Mouse (Mus musculus) cerebellum, postnatal 36 days (tissue): ENCODE measurements around the gene Isl2.
A peak's percentile ranks its signal among the peaks of the same experiment; 100 is the strongest.

Source experiments
- DNase-seq, 2 experiments: peaks; one replicate each; pipeline ENCODE4 v3.0.0; 2021 to 2022; ENCODE audit warnings: mixed read lengths in 2 of 2

Isl2 gene

DNA sequence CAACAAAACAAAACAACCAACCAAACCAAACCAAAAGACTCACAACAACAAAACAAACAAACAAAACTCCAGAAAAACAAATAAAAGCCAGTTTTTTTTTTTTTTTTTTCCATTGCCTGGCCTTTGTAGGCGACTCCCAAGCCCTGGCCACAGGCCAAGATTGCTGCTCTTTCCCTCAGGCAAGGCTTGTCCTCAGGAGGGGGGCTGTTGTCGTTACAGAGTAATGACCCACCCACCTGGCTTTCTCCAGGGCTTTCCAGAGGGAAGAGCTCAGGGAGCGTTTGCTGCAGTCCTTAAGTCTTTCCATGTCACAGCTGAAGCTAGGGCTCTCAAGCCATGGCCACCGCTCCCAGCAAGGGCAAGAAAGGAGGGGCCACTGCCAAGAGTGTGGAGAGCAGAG is at the start of gene Isl2:
Gene Isl2, plus strand, starts transcription at position 296 of the 400 bp plus-strand sequence.
- DNase-seq = no peak

DNA sequence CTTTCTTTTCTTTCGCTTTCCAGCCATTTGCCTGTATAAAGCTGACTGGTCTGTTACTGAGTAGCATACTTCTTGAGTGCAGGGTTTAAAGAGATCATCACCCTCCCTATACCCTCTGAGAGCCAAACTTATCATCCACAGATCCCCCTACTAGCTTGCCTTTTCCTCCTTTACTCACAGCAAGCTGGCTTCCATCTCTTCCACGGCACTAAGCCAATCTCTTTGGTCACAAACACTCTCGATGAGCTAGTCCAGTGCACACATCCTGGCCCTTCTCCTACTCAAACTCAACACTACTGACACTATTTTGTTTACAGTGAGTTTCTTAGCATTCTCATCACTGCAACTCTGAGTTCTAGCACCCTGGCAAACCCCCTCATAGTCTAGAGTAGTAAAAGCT is 30.6 kb upstream of the Isl2 start:
- DNase-seq = no peak

DNA sequence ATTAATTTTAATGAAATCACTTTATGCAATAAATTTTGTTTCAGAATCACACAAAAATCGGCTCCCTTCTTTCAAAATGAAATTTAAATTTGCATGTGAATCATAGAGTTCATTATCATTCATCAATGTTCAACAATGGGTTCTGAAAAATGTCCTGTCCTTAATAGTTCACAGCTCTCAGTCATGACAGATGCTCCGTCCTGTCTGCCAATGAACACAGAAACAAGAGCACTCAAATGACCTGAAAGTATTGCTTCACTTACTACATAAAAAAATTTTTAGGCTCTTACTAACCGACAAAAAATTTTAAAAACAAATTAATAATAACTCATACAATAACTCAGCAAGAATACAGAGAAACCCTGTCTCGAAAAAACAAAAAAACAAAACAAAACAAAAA is 29.8 kb upstream of the Isl2 start:
- DNase-seq = no peak

DNA sequence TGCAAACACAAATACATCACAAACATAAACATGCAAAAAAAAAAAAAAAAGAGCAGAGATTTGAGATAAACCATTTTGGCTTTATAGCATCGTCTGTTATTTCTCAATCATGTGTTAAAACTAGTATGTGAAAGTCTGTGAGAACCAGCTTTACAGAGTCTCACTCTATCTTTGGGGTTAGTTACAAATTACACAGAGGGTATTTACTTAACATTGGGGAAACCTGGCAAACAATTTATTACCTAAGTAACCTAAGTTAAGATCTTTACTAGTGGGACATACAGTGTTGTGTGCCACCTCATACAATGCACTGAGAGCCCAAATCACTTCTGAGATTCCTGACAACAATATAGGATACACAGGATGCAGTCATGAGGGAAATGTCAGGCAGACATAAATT is 28.7 kb upstream of the Isl2 start:
- no peak for DNase-seq

DNA sequence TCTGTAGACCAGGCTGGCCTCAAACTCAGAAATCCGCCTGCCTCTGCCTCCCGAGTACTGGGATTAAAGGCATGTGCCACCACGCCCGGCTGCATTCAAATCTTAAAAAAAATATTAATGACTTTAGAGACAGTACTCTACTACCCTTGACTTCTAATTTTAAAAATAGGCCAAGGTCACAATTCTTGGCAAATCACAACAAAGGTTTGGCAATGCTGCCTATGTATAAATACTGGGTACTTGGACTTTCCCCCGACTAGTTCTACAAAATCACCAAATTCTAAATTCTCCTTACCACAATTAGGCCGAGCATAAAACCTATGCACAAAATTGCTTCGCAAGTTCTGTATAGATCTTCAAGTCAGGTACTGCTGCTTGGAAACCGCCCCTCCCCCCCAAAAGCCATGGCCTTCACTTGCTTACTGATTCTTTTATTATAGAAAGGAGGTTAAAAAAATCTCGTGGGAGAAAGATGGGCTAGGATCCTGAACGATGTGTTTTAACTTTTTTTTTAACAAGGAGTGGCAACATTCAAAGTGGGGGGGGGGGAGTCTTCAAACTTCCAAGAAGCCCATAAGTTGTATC is 27.7 kb upstream of the Isl2 start:
- DNase-seq = no peak

DNA sequence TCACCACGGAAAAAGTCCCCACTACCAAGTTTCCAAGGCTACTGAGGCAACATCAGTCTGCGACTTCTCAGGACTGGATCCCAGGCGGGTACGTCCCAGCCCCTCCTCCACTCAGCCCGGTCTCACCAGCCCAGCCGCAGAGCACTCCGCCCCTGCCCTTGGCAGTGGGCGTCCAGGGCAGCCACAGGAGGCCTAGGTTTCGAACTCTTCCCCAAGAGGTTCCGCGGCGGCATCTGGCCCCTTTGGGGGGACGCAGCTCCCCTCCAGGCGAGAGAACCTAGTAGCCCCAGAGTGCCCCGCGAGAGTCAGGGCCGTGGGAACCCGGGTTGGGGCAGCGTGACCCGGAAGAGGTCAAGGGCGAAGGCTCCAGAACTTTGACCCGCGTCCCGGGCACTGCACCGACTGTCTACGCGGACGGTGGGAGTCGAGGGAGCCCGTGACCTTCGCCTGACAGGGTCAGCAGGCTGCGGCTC is 26.9 kb upstream of the Isl2 start:
- DNase-seq = peak in 1 of 2 experiments; percentile 36

DNA sequence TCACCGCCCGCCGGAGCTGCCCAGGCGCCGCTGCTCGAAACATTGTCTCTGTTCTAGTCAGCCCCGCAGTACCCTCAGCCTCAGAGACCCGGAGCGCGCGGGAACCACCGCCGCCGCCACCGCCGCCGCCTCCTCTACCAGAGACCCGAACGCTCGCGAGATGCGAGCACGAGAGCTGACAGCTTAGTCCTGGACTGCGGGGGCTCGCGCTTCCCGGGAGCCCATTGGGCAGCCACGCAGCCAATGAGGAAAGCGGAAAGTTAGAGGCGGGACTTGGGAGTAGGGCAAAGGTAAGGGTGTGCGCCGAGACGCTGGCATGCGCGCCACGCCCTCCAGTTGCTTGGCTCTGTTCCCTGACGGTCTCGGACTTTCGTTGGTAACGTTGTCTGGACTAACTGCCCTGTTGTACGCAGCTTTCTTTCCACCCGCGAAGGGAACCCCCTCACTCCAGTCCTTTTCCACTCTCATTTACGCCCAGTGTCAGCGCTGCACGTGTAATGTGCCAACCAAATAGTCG is 26.4 kb upstream of the Isl2 start, which contains the start of gene Etfa:
Gene Etfa, minus strand, starts transcription at position 217 of the 517 bp plus-strand sequence.
- DNase-seq = peak; percentile 90 to 92

DNA sequence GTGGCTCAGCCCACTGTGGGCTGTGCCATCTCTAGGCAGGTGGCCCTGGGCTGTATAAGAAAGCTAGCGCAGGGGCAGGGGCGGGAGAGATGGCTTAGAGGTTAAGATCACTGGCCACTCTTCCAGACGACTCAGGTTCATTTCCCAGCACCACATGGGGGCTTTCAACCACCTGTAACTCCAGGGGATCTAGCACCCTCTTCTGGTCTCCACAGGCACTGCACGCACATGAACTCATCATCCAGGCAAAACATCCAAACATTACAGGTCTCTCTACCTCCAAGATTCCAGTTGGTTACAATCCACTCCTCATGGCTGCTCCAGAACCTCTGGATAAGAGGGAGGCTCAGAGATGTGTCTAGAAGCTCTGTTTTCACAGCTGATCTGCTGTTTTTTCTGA is 12.8 kb upstream of the Isl2 start:
- no peak for DNase-seq

DNA sequence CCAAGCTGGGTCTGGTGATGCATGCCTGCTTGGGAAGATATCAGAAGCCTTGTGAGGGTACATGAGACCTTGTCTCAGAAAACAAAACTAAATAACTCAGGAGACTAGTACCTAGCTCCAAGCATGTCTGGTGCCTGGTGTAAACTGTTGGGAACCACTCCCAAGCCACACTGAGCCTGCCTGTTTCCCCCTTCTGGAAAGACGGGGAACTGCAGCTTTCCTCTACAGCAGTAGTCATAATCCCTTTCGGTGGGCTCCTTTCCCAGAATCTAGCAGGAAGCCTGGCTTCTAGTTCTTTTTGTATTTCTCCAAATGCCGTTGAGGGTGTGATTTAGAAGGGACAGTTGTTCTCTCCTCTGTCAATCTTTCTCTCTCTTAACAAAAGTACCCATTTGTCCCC is 2.6 kb upstream of the Isl2 start:
- DNase-seq = peak; percentile 41 to 50

DNA sequence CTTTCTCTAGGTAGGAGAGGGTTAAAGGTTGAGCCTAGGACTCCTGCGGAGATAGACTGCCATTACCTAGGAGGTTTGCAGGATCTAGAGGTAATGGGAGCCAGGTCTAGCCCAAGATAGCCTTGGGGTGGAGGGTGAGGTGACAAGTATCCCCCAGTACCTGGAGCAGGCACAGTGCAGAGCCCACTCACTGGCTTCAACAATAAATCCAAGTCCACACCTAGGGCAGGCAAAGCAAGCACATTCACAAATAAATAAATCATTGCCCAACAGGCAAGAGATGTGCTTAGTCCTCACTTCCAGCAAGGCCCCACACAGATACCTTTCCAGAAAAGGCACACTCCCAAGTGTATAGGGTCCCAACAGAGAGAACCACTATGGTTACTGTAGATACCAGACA is 534 bp downstream of the Isl2 start:
- DNase-seq = no peak

DNA sequence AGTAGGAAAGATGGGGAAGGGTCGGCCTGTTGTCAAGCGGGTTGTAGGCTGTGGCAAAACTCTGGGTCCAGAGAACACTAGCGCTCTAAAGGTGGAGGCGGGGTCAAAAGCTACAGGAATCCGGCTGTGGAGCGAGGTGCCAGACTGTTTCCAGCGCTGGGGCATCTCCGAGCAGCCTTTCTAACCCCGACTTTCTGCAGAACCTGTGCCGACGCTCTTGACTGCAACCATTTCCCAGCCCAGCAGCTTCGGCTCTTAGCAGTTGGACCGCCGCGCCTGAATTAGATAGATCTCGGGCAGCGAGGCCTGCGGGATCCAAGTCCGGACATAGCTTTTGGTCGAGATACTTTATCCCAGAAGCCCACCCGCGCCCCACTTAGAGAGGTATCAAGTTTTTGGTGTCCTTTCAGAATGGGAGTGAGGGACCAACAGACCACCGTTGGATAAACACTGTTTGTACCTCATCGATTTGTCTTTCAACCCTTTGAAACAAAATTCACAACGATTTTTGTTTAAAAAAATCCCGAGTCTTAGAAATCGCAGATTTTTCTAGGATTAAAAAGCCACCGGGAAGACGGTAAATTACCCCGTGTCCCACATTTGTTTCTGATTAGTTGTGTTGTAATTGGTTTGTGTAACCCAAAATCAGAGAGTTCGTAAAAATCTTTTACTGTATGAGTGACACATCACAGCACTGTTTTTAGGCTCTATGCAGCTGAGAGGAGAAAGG is 1.4 kb downstream of the Isl2 start:
- DNase-seq = peak in 1 of 2 experiments; percentile 36

DNA sequence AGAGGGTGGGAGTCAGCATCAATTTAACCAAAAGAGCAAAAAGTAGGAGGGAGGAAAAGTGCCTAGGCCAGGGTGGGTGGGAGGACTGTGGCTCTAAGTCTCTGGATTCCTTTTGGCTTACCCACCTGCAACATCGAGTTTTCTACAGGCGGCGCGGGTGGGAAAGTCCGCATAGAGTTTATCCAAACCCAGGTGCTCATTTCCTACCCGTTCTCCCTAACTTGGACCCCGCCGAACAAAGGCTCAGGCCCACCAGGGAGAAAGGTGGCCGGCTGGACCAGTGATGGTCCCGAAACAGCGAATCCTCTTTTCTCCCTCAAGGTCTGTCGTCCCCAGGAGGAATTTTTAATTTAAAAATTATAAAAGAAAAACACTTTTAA is 1.9 kb downstream of the Isl2 start:
- DNase-seq = peak in 1 of 2 experiments; percentile 30

DNA sequence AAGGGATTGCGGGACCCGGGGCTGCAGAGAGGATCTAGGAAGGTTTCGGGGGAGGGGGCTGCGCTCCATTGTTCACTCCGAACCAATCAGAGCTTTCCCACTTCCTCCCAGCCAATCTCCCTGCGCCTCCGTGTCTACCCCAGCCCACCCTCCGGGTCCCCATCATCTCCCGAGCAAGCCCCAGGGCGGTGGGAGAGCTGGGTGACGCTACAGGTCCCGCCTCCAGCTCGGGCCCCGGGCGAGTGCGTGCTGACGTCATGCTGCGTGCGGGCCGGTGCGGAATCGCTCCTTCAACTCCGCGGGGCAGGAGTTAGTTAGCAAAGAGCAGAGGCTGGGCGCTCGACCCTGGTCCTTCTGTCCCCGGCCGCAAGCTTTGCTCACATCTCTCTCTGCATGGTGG is 2.4 kb downstream of the Isl2 start:
- peak in 1 of 2 experiments; percentile 25 for DNase-seq

DNA sequence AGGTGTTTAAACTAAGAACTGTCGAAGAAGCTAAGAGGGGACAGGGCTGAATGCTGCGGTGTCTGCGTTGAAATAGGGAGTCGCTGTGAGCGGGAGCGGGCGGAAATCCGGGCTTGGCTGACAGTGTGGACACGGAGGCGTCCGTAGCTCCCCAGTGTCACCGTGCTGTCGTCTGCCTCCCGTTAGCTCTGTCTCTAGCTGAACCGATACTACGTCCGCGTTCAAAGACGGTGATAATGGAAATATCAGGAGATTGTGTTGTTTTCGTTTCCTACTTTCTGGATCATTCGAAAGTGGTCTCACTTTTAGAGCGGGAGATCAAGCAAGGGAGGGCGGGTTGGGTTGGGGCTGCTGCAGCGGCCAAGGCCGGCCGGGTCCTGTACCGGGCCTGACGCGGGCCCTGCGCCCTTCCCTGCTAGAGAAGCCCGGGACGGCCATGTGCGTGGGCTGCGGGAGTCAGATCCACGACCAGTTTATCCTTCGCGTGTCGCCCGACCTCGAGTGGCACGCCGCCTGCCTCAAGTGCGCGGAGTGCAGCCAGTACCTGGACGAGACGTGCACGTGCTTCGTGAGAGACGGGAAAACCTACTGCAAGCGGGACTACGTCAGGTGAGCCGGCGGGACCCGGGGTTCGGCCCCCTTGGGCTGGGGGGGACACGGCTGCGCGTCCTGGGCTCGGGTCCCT is 3.4 kb downstream of the Isl2 start:
- peak; percentile 21 to 39 for DNase-seq

DNA sequence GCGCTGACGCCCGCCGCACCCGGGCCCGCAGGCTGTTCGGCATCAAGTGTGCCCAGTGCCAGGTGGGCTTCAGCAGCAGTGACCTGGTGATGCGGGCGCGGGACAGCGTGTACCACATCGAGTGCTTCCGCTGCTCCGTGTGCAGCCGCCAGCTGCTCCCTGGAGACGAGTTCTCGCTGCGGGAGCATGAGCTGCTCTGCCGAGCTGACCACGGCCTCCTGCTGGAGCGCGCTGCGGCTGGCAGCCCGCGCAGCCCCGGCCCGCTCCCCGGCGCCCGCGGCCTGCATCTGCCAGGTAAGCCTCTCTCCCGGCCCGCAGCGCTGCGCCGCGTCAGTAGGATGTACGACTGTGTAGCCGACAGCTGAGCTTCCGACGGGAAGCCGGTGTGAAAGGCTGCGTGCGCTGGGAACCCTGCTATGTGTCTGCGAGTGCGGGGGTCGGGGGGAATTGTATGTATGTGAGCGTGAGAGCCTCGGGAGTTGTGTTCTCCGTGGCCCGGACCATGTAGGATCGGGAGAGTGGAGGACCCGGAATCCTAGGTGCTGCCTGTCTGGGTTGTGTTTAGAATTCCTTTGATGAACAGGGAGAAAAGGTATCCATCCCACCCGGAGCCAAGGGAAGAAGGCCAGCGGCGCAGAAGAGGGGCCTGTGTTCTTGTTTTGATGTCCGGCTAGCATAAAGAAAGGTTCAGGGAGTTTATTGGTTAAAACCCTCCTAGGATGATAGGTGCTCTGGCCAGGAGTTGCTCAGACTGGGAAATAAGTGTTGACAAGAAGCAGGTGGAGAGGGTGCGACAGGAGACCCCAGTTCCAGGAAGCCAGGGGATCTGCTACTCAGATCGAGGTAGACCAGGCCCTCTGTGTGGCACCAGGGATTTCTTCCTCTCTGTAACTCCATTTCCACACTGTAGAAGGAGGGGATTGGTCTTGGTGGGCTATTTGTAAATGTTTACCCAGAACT is 4.2 kb downstream of the Isl2 start:
- DNase-seq = peak in 1 of 2 experiments; percentile 11

DNA sequence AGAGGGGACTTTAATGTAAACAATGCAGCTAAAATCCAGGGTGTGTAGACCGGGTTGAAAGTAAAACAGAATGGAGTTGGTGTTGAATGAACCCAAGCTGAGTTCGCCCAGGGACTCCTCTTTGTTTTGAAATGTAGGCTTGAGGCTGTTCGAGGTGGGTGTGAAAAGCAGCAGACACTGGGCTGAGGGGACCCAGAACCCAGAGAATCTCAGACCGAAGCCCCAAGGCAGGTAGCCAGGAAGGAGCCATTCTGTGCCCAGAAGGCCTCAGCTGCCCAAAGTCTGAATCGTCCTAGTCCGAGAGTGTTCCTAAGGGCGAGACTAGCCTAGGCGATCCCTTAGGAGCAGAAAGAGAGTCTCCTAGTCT is 4.8 kb downstream of the Isl2 start:
- no peak for DNase-seq

DNA sequence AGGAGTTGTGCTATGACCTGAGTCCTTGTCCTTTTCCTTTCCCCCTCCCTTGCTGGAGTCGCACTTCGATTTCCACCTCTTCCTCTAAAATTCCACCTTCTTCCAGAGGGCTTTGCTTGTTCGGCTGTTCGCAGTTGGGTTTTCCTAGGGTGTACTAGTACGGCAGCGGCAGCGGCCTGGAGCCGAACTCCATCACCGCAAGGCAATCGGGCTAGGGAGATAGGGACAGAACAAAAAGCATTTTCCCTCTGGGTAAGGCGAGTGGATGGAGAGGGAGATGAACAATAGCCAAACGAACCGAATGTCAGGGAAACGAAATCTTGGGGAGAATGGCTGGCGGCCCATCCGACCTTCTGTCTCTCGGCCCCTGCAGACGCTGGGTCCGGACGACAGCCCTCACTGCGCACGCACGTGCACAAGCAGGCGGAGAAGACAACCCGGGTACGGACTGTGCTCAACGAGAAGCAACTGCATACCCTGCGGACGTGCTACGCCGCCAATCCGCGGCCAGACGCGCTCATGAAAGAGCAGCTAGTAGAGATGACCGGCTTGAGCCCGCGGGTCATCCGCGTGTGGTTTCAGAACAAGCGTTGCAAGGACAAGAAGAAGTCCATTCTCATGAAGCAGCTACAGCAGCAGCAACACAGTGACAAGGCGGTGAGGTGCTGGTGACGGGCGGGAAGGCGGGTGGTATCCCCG is 5.4 kb downstream of the Isl2 start:
- peak; percentile 27 to 66 for DNase-seq

DNA sequence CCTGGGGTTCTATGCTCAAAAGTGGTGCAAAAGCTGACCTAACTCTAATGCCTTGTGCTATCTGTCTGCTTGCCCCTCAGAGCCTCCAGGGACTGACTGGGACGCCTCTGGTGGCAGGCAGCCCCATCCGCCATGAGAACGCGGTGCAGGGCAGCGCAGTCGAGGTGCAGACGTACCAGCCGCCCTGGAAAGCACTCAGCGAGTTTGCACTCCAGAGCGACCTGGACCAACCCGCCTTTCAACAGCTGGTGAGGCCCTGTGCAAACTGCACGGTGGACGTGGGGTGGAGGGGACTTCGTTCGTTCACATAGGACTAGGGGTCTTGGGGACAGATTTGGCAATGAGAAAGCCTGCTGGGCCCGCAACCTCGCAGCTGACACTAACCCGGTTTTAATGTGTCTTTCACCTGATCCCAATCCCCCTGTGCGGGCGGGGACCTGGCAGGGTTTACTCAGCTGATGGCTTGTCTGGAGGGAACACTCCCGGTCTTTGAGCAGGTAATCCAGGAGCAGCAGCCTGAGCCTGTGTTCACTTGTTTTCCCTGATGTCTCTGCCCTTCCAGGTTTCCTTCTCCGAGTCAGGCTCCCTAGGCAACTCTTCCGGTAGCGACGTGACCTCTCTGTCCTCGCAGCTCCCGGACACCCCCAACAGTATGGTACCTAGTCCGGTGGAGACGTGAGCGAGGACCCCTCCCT is 6.5 kb downstream of the Isl2 start:
- peak; percentile 19 to 52 for DNase-seq

DNA sequence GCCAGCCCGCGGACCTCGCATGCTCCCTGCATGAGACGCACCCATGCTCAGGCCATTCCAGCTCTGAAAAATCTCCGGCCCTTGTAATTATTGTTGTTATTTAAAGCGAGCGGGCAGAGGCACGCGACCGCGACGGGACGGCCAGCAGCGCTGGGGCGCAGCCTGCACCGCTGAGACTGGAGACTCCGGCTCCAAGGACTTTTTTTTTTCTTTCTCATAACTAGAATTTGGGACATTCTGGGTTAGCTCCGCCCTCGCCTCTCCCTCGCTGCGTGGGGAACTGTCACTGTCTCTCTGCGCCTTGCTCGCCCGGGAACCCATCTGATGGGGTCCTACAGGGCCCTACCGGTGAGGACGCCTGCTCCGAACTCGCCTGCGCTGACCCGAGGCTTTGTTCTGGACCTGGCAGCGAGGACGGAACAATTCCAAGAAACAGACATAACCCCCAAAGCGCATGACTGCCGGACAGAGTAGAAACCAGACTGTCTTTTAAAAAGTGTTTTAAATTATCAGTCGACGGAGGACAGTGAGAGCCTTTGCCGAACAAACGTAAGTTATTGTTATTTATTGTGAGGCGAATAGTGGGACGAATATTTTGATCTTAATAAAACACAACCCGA is 7.2 kb downstream of the Isl2 start:
- DNase-seq = peak in 1 of 2 experiments; percentile 14

DNA sequence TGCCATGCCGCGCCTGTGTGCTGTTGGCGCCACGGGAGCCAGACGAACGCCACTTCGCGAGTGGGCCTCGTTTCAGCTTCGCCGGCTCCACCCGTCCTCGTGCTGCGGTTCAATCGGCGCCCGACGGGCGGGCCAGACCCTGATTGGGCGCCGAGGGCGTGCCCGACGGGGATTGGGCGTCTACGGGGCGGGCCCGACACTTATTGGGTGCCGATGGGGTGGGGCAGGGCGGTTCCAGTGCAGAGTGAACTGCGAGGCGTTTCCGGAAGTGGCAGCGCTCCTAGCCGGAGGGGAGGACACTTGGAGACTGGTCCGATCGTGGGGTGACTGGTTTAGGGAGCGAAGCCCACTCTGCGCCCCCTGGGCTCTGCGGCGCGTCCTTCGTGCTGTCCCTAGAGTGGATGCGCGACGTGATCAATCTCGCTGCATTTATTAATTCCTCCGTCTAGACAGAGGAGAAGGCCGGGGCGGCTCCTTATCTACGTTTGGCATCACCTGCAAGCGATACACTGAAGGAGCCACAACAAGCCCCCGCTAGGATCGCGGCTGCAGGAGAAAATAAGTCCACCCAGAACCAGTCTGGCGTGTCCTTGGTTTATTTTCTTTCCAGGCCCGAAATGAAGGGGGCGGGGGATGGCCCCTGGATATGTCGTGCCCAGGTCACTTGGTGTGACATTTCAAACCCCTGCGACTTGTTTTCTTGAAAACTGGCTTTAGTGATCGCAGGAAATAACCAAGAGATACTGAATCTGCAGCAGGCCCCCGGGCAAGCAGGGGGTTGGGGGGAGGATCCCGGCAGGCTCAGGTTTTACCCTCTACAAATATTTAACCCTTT is 7.9 kb downstream of the Isl2 start:
- peak in 1 of 2 experiments; percentile 14 for DNase-seq
